In the genomic region with DNA sequence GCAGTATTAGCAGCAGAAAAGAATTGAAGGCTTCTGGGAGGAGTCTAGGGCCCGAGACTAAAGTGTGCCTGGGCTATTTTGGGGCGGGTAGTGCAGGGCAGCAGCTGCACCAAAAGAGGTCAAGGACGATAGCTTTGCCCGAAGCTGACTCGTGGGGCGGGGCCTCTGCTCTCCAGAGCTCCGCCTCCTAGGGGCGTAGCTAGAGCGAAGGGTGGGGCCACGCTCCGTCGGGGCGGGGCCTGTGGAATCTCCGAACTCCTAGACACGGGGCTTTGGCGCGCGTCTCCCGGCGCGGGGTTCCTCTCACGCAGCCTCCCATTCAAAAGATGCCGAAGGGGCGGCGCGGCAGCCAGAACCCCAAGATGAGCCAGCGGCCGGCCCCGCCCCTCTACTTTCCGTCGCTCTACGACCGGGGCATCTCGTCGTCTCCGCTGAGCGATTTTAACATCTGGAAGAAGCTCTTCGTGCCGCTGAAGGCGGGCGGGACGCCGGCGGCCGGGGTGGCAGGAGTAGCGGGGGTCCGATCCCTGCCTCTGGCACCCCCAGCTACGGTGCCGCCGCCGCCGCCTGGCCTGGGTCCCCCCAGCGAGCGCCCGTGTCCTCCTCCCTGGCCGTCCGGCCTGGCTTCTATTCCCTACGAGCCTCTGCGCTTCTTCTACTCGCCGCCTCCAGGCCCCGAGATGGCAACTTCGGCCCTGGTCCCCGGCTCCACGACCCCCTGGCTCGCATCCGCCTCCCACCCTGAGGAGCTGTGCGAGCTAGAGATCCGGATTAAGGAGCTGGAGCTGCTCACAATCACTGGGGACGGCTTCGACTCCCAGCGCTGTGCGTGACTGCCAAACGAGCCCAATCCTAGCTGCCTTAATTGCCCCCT, we compare ENCODE assay signal across 8 mouse cellular contexts. TPM values are rescaled to one million over a fixed set of nuclear protein-coding genes. Genes with fewer than 3 reads are reported as not detected.
DNase-seq lines count a peak whose midpoint lies in the region; ATAC-seq and TF ChIP-seq lines count a peak whose summit lies in the region.

TSS of gene A930018P22Rik (plus strand) at position 265 of the 874 bp plus-strand sequence.

- H3K4me3 ChIP-seq in hindbrain, embryonic 11.5 days (ENCODE audit: low read depth, low read length), result peak within 1 kb of the TSS; percentile 62
- H3K4me3 ChIP-seq in lung, embryonic 16.5 days (ENCODE audit: low read length), result peak within 1 kb of the TSS; percentile 74
- peak within 1 kb of the TSS; percentile 47 for H3K4me3 ChIP-seq in thymus, adult 2 months (ENCODE audit: control insufficient read depth, insufficient read depth, low read length)

- ATAC-seq in hindbrain, embryonic 11.5 days (ENCODE audit: low FRiP score), result peak; percentile 97
- ATAC-seq in lung, embryonic 16.5 days (ENCODE audit: low read depth), result peak; percentile 96

- H3K4me1 ChIP-seq in hindbrain, embryonic 11.5 days (replicated peaks; ENCODE audit: control insufficient read depth, insufficient read depth, low read length), result no peaks in the 10 kb centered on the region
- peaks cover 5% of the 10 kb centered on the region for H3K4me1 ChIP-seq in lung, embryonic 16.5 days (replicated peaks; ENCODE audit: control insufficient read depth, insufficient read depth, low read length)
- peaks cover 10% of the 10 kb centered on the region for H3K4me1 ChIP-seq in thymus, adult 2 months (replicated peaks; ENCODE audit: control insufficient read depth, insufficient read depth, low read length)

- H3K36me3 ChIP-seq in hindbrain, embryonic 11.5 days (ENCODE audit: control insufficient read depth, insufficient read depth, low read length), result no peaks in the 10 kb centered on the region
- H3K36me3 ChIP-seq in lung, embryonic 16.5 days (ENCODE audit: control insufficient read depth, insufficient read depth, low read length), result no peaks in the 10 kb centered on the region
- no peaks in the 10 kb centered on the region for H3K36me3 ChIP-seq in thymus, adult 2 months (ENCODE audit: control insufficient read depth, insufficient read depth, low read length)

- TF ChIP-seq CTCF in thymus, adult 2 months (IDR thresholded peaks at IDR 0.05; ENCODE audit: borderline replicate concordance, control insufficient read depth, extremely low read depth, insufficient read depth, low read length, poor library complexity), result no peak

- peak within 1 kb of the TSS; percentile 89 for H3K4me2 ChIP-seq in hindbrain, embryonic 11.5 days (replicated peaks; ENCODE audit: low read depth, low read length)
- peak within 1 kb of the TSS; percentile 95 for H3K4me2 ChIP-seq in lung, embryonic 16.5 days (ENCODE audit: low read depth, low read length)

- DNase-seq in NIH3T3 (ENCODE audit: low read depth), result peak; percentile 92
- DNase-seq in cerebellum, adult 9-11 months, result peak; percentile 91
- peak; percentile 65 to 89 for DNase-seq in frontal cortex, adult 2 months (ENCODE audit: extremely low spot score in 1 of 2, low spot score in 1 of 2)
- DNase-seq in hindbrain, embryonic 11.5 days (ENCODE audit: low spot score), result peak; percentile 96
- peak; percentile 89 for DNase-seq in layer of hippocampus, adult 9-11 months
- peak; percentile 91 for DNase-seq in ovary, adult 18-20 months (ENCODE audit: low spot score)
- DNase-seq in thymus, adult 2 months, result peak; percentile 86

- H3K27ac ChIP-seq in hindbrain, embryonic 11.5 days (ENCODE audit: low read depth, low read length), result no peak within 1 kb of the TSS
- peak within 1 kb of the TSS; percentile 67 for H3K27ac ChIP-seq in lung, embryonic 16.5 days (ENCODE audit: low read length)
- H3K27ac ChIP-seq in thymus, adult 2 months (ENCODE audit: control insufficient read depth, insufficient read depth, low read length), result no peak within 1 kb of the TSS

- under 1% methylated on average over 58 of the region's 74 CpGs for WGBS in hindbrain, embryonic 11.5 days
- WGBS in lung, embryonic 16.5 days, result under 1% methylated on average over 74 of the region's 74 CpGs
- 1% methylated on average over 74 of the region's 74 CpGs for WGBS in thymus, adult 2 months

- no peak for TF ChIP-seq POLR2A in thymus, adult 2 months (IDR thresholded peaks at IDR 0.05; ENCODE audit: control insufficient read depth, extremely low read depth, insufficient read depth, low read length, poor library complexity)

- H3K27me3 ChIP-seq in hindbrain, embryonic 11.5 days (ENCODE audit: control insufficient read depth, insufficient read depth, low read length), result peaks cover 3% of the 10 kb centered on the region; the same call in 1 of the 2 replicates
- H3K27me3 ChIP-seq in lung, embryonic 16.5 days (ENCODE audit: control insufficient read depth, insufficient read depth, low read depth, low read length), result no peaks in the 10 kb centered on the region; the same call in 1 of the 2 replicates
- H3K27me3 ChIP-seq in thymus, adult 2 months (ENCODE audit: control insufficient read depth, insufficient read depth, low read length), result peaks cover 6% of the 10 kb centered on the region

- H3K9me3 ChIP-seq in hindbrain, embryonic 11.5 days (ENCODE audit: control insufficient read depth, low read length), result no peaks in the 10 kb centered on the region
- H3K9me3 ChIP-seq in lung, embryonic 16.5 days (ENCODE audit: control insufficient read depth, low read length), result no peaks in the 10 kb centered on the region

- peak within 1 kb of the TSS; percentile 67 for H3K9ac ChIP-seq in hindbrain, embryonic 11.5 days (ENCODE audit: low read depth, low read length)
- H3K9ac ChIP-seq in lung, embryonic 16.5 days (ENCODE audit: low read length), result peak within 1 kb of the TSS; percentile 64

RNA-seq across cellular contexts. Expression of gene A930018P22Rik, which starts in this region (rescaled TPM):
- polyA plus RNA-seq in frontal cortex, adult 2 months (2012; rRNA removed), result 0.12 and 0.27 TPM in 2 replicates
- 0.18 TPM in 1 of 2 replicates, not detected in the other for polyA plus RNA-seq in hindbrain, embryonic 11.5 days (2014; fragmentation: Nextera tagmentation; extraction: Ambion mirVana)
- polyA plus RNA-seq in lung, embryonic 16.5 days (2015; fragmentation: Nextera tagmentation; extraction: Ambion mirVana), result not detected in 2 replicates
- polyA plus RNA-seq in thymus, adult 2 months (2012; rRNA removed), result 0.45 TPM in 1 of 2 replicates, not detected in the other

Comparison
In these comparisons a context has a peak if more than half of its experiments do, and no peak if none do; other contexts are left out.
1. Peak in DNase-seq in frontal cortex, adult 2 months; RNA of the gene not detected or under 1 TPM.
2. Peak in DNase-seq, ATAC-seq, H3K4me3 ChIP-seq, H3K9ac ChIP-seq and H3K4me2 ChIP-seq in hindbrain, embryonic 11.5 days; RNA of the gene not detected or under 1 TPM.
3. Peak in ATAC-seq, H3K4me3 ChIP-seq, H3K27ac ChIP-seq, H3K9ac ChIP-seq and H3K4me2 ChIP-seq in lung, embryonic 16.5 days; RNA of the gene not detected or under 1 TPM.
4. Peak in DNase-seq and H3K4me3 ChIP-seq in thymus, adult 2 months; RNA of the gene not detected or under 1 TPM.